30 mouse cellular contexts compared by ENCODE assay signal in genomic region chr14:75793110-75793509, GRCm38 (mm10).
"Had no signal": no experiment of that assay in that cellular context is flagged by ENCODE, and none has a peak within 500 bp of the region (broad histone marks: within the 10 kb centered on the region; RNA-seq: fewer than 3 reads in every experiment).

No protein-coding gene starts in this region.

- ATAC-seq: lung, postnatal 0 days; midbrain, embryonic 13.5 days; midbrain, embryonic 15.5 days; midbrain, embryonic 16.5 days had no signal

- H3K27ac ChIP-seq: left cerebral cortex, adult 2 months; limb, embryonic 10.5 days; limb, embryonic 12.5 days; limb, embryonic 13.5 days; limb, embryonic 15.5 days; liver, embryonic 13.5 days; liver, embryonic 14.5 days; liver, embryonic 15.5 days; lung, embryonic 15.5 days; macrophage; midbrain, embryonic 10.5 days; midbrain, embryonic 12.5 days; midbrain, embryonic 13.5 days; midbrain, embryonic 15.5 days; neural tube, embryonic 12.5 days; neural tube, embryonic 13.5 days had no signal

- H3K4me2 ChIP-seq: limb, embryonic 12.5 days; limb, embryonic 13.5 days; limb, embryonic 15.5 days; liver, embryonic 13.5 days; liver, embryonic 15.5 days; lung, embryonic 14.5 days; lung, embryonic 15.5 days; midbrain, embryonic 11.5 days; midbrain, embryonic 12.5 days; midbrain, embryonic 13.5 days; midbrain, embryonic 15.5 days; neural tube, embryonic 12.5 days; neural tube, embryonic 13.5 days had no signal

- H3K4me3 ChIP-seq: left cerebral cortex, adult 2 months; limb, embryonic 10.5 days; limb, embryonic 12.5 days; limb, embryonic 13.5 days; limb, embryonic 15.5 days; liver, embryonic 13.5 days; liver, embryonic 15.5 days; lung, embryonic 15.5 days; megakaryocyte, embryonic 14.5 days; midbrain, embryonic 10.5 days; midbrain, embryonic 12.5 days; midbrain, embryonic 13.5 days; midbrain, embryonic 15.5 days; myocyte; neural tube, embryonic 12.5 days; neural tube, embryonic 13.5 days had no signal

- H3K9me3 ChIP-seq: limb, embryonic 10.5 days; limb, embryonic 12.5 days; limb, embryonic 13.5 days; limb, embryonic 15.5 days; liver, embryonic 13.5 days; liver, embryonic 15.5 days; lung, embryonic 15.5 days; midbrain, embryonic 10.5 days; midbrain, embryonic 12.5 days; midbrain, embryonic 13.5 days; midbrain, embryonic 15.5 days; neural tube, embryonic 12.5 days; neural tube, embryonic 13.5 days had no signal

- DNase-seq: left cerebral cortex, postnatal 4 days; liver, embryonic 13.5 days; lung, adult 18-20 months; lung, adult 2 months; lung, embryonic 14.5 days; lung, postnatal 10 days; lung, postnatal 14 days; lung, postnatal 36 days; lung, postnatal 4 days; midbrain, embryonic 14.5 days had no signal

- H3K36me3 ChIP-seq: limb, embryonic 10.5 days; limb, embryonic 12.5 days; limb, embryonic 13.5 days; limb, embryonic 15.5 days; liver, embryonic 13.5 days; liver, embryonic 15.5 days; lung, embryonic 15.5 days; midbrain, embryonic 10.5 days; midbrain, embryonic 12.5 days; midbrain, embryonic 13.5 days; midbrain, embryonic 15.5 days; neural tube, embryonic 12.5 days; neural tube, embryonic 13.5 days had no signal

- H3K9ac ChIP-seq: limb, embryonic 12.5 days; limb, embryonic 13.5 days; limb, embryonic 15.5 days; liver, embryonic 13.5 days; liver, embryonic 14.5 days; liver, embryonic 15.5 days; lung, embryonic 14.5 days; lung, embryonic 15.5 days; midbrain, embryonic 12.5 days; midbrain, embryonic 13.5 days; midbrain, embryonic 15.5 days; neural tube, embryonic 12.5 days; neural tube, embryonic 13.5 days had no signal

- H3K4me1 ChIP-seq: limb, embryonic 15.5 days; lung, embryonic 15.5 days; midbrain, embryonic 12.5 days; midbrain, embryonic 13.5 days; midbrain, embryonic 15.5 days; neural tube, embryonic 12.5 days; neural tube, embryonic 13.5 days had no signal
